Mouse (Mus musculus) R1 (cell line): ENCODE data around the gene Tpm1.

Source experiments
- DNase-seq: peaks from one replicate; pipeline ENCODE4 v3.0.0-alpha.2; 2018; ENCODE audit warnings: low read depth, low spot score

Tpm1 gene

GRCm38 (mm10) chr9:67028133-67028724, 21.0 kb downstream of the Tpm1 start:
- no peak for DNase-seq

GRCm38 (mm10) chr9:67026890-67027289, 22.3 kb downstream of the Tpm1 start:
- no peak for DNase-seq

GRCm38 (mm10) chr9:67026061-67026460, 23.1 kb downstream of the Tpm1 start:
- DNase-seq = no peak

- no peak for DNase-seq
These were observed 24.1 kb downstream of the Tpm1 start for GRCm38 (mm10) chr9:67024889-67025692.

GRCm38 (mm10) chr9:67023371-67023770, 25.8 kb downstream of the Tpm1 start:
- no peak for DNase-seq

- DNase-seq = no peak
These were observed 29.1 kb downstream of the Tpm1 start for GRCm38 (mm10) chr9:67020063-67020462.

- DNase-seq = no peak
These were observed 35.7 kb downstream of the Tpm1 start for GRCm38 (mm10) chr9:67013501-67013900.

- DNase-seq = no peak
These were observed 36.7 kb downstream of the Tpm1 start for GRCm38 (mm10) chr9:67012470-67012869.

GRCm38 (mm10) chr9:67011483-67011882, 37.7 kb downstream of the Tpm1 start:
- no peak for DNase-seq

- DNase-seq = no peak
These were observed 40.4 kb downstream of the Tpm1 start for GRCm38 (mm10) chr9:67008781-67009180.

- no peak for DNase-seq
These were observed 42.8 kb downstream of the Tpm1 start for GRCm38 (mm10) chr9:67006376-67006775.

- no peak for DNase-seq
These were observed 44.0 kb downstream of the Tpm1 start for GRCm38 (mm10) chr9:67005161-67005742.

GRCm38 (mm10) chr9:67003656-67004055, 45.5 kb downstream of the Tpm1 start:
- DNase-seq = no peak

- no peak for DNase-seq
These were observed 46.0 kb downstream of the Tpm1 start for GRCm38 (mm10) chr9:67003156-67003555.

GRCm38 (mm10) chr9:67001506-67001905, 47.7 kb downstream of the Tpm1 start:
- DNase-seq = peak; percentile 39

GRCm38 (mm10) chr9:67001050-67001449, 48.2 kb downstream of the Tpm1 start:
- DNase-seq = peak; percentile 92

- no peak for DNase-seq
These were observed 49.5 kb downstream of the Tpm1 start for GRCm38 (mm10) chr9:66999698-67000097.

GRCm38 (mm10) chr9:66991750-66992410, 57.3 kb downstream of the Tpm1 start:
- no peak for DNase-seq

GRCm38 (mm10) chr9:66991021-66991749, 58.0 kb downstream of the Tpm1 start:
- DNase-seq = no peak

- DNase-seq = no peak
These were observed 59.2 kb downstream of the Tpm1 start for GRCm38 (mm10) chr9:66990046-66990445.

- DNase-seq = no peak
These were observed 59.6 kb downstream of the Tpm1 start for GRCm38 (mm10) chr9:66989581-66989980.
